Mouse (Mus musculus) myocyte (in vitro differentiated cells): ENCODE measurements around the gene Add2.

ENCODE experiments used
- POLR2A ChIP-seq: IDR thresholded peaks from one replicate; pipeline ENCODE4 v1.6.1; 2011; ENCODE audit warnings: low read depth, mild to moderate bottlenecking, control low read depth, moderate library complexity; ENCODE audit not compliant: insufficient read length
- SRF ChIP-seq: IDR thresholded peaks from one replicate; pipeline ENCODE4 v1.6.1; 2011; ENCODE audit warnings: low read depth; ENCODE audit not compliant: control insufficient read depth, insufficient read length

- TF ChIP-seq SRF: no peak
- TF ChIP-seq POLR2A: no peak
These were observed 50.8 kb downstream of the Add2 start for GRCm38 (mm10) chr6:86079323-86079722.
